Mouse (Mus musculus): Measurements from ENCODE around the gene Gm20547. TPM values are rescaled to one million over a fixed set of nuclear protein-coding genes. Genes with fewer than 3 reads are reported as not detected.
A peak's percentile ranks its signal among the peaks of the same experiment; 100 is the strongest.

Gene Gm20547
- polyA plus RNA-seq, 1 experiment from 2014 or later: not detected

DNA sequence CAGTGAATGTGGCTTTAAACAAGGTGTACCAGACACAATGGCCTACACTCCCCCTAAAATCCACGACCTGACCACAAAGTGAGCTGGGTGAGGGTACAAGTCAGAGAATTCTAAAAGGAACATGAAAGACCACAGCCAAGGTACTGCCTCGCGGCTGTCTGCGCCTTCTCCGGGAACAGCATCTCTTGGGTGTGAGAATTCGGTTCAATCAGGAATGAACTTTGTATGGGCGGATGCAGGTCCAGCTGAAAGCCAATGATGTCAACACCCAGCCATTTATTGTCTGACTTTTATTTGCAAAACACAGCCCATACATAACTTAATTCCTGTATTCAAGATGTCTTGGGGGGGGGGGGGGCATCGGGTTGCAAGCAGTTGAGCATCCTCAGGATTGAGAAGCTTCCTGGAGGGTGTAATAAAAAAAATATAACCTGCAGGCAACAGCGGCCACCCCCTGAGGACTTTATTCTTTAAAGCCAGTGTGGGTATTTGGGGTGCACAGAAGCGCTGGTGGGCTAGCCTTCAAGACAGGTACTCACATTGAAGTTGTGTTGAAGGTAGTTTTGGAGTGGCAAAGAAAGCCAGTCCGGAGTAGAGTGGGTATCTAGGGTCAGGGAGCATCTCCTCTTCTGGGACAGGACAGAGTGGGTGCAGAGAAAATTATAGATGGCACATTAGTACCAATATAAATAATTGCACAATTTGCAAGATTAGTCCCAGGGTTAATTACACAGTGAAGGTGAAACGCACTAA, 11.4 kb upstream of the Gm20547 start:
- DNase-seq (no peak), ATAC-seq (ENCODE audit: low FRiP score, low TSS enrichment) (no peak)
- Histone ChIP-seq H3K9me3 (ENCODE audit: control insufficient read depth, low read length) (no peaks in the 10 kb centered on the region), H3K36me3 (ENCODE audit: control insufficient read depth, insufficient read depth, low read length) (peaks cover 10% of the 10 kb centered on the region), H3K4me3 (replicated peaks; ENCODE audit: low read depth, low read length) (peak overlapping the region; percentile 68), H3K4me1 (ENCODE audit: control insufficient read depth, insufficient read depth, low read length) (peaks cover 32% of the 10 kb centered on the region), H3K27me3 (ENCODE audit: control insufficient read depth, insufficient read depth, low read length) (no peaks in the 10 kb centered on the region), H3K27ac (replicated peaks; ENCODE audit: low read depth, low read length) (peak overlapping the region; percentile 93), H3K4me2 (ENCODE audit: low read length) (peak overlapping the region; percentile 97), H3K9ac (replicated peaks; ENCODE audit: low read length) (peak overlapping the region; percentile 45; the same call in 1 of the 2 replicates)
- WGBS: 75% methylated on average over 12 of the region's 12 CpGs

DNA sequence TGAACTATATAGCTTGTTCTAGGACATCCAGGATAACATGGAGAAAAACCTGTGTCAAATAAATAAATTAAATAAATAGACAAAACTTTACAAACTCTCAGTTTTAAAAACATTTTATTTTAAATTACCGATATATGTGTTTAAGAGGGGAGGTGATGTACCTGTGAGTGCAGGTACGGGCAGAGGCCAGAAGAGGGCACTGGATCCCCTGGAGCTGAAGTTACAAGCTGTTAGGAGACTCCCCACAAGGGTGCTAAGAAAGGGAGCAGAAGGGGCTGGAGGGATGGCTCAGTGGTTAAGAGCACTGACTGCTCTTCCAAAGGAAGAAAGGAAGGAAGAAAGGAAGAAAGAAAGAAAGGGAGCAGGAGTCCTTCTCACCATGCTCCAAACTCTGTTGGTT, 9.5 kb upstream of the Gm20547 start:
- no peak overlapping the region for H3K4me2 ChIP-seq (ENCODE audit: low read length)
- WGBS: 99% methylated on average over 2 of the region's 2 CpGs
- H3K36me3 ChIP-seq (ENCODE audit: control insufficient read depth, insufficient read depth, low read length): peaks cover 7% of the 10 kb centered on the region
- no peak overlapping the region for H3K27ac ChIP-seq (replicated peaks; ENCODE audit: low read depth, low read length)
- no peak overlapping the region for H3K4me3 ChIP-seq (replicated peaks; ENCODE audit: low read depth, low read length)
- no peak overlapping the region for H3K9ac ChIP-seq (replicated peaks; ENCODE audit: low read length)
- DNase-seq: no peak
- H3K9me3 ChIP-seq (ENCODE audit: control insufficient read depth, low read length): no peaks in the 10 kb centered on the region
- peaks cover 20% of the 10 kb centered on the region for H3K4me1 ChIP-seq (ENCODE audit: control insufficient read depth, insufficient read depth, low read length)
- no peak for ATAC-seq (ENCODE audit: low FRiP score, low TSS enrichment)
- H3K27me3 ChIP-seq (ENCODE audit: control insufficient read depth, insufficient read depth, low read length): no peaks in the 10 kb centered on the region

DNA sequence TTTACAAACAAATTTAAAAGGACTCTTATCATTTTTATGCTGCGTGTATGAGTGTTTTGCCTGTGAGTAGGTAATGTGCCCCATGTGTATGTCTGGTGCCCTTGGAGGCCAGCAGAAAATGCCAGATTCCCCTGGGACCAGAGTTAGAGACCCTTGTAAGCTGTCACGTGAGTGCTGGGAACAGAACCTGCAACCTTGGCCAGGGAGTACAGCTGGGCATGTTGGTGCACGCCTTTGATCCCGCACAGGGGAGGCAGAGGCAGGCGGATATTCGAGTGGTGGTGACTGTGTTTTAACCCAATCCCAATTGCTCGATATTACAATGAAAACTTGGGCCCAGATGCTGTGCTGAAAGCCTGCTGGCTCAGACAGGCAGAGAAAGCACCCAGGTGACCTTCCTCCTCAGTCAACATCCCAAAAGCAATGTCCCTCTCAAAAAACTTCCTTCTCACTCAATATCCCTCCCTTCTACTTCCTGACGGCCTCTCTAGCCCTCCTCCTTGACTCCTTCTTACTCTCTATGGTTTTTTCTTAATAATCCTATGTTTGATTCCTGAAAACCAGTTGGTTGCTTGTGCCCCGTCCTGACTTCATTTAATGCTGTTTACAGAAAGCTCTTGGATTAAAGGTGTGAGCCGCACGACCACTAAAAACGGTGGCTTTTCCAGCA, 8.4 kb upstream of the Gm20547 start:
- Histone ChIP-seq H3K9me3 (ENCODE audit: control insufficient read depth, low read length) (no peaks in the 10 kb centered on the region), H3K4me1 (ENCODE audit: control insufficient read depth, insufficient read depth, low read length) (peaks cover 8% of the 10 kb centered on the region; the same call in 1 of the 2 replicates), H3K27ac (replicated peaks; ENCODE audit: low read depth, low read length) (no peak overlapping the region), H3K4me2 (ENCODE audit: low read length) (no peak overlapping the region), H3K27me3 (ENCODE audit: control insufficient read depth, insufficient read depth, low read length) (no peaks in the 10 kb centered on the region), H3K4me3 (replicated peaks; ENCODE audit: low read depth, low read length) (no peak overlapping the region), H3K36me3 (ENCODE audit: control insufficient read depth, insufficient read depth, low read length) (no peaks in the 10 kb centered on the region), H3K9ac (replicated peaks; ENCODE audit: low read length) (no peak overlapping the region)
- ATAC-seq (ENCODE audit: low FRiP score, low TSS enrichment) (no peak), DNase-seq (no peak)
- WGBS: 86% methylated on average over 12 of the region's 12 CpGs

DNA sequence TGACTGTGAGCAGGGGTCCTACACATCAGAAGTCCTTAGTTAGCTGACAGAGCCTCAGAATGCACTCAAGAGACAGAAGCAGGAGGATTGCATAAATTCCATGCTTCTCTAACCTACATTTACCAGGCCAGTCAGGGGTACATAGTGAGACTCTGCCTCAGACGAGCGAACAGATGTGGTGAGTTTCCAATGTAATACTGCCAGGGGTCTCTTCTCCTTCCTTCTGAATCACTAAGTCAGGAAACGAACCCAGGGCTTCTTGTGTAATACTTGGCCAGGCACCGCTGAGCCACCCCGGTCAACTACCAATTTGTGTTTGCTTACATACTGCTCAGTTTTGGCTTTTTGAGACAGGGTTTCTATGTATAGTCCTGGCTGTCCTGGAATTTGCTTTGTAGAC, 6.1 kb upstream of the Gm20547 start:
- ATAC-seq (ENCODE audit: low FRiP score, low TSS enrichment): no peak
- Histone ChIP-seq H3K9me3 (ENCODE audit: control insufficient read depth, low read length) (no peaks in the 10 kb centered on the region), H3K4me1 (ENCODE audit: control insufficient read depth, insufficient read depth, low read length) (no peaks in the 10 kb centered on the region), H3K4me3 (replicated peaks; ENCODE audit: low read depth, low read length) (no peak overlapping the region), H3K27ac (replicated peaks; ENCODE audit: low read depth, low read length) (no peak overlapping the region), H3K36me3 (ENCODE audit: control insufficient read depth, insufficient read depth, low read length) (no peaks in the 10 kb centered on the region), H3K9ac (replicated peaks; ENCODE audit: low read length) (no peak overlapping the region), H3K4me2 (ENCODE audit: low read length) (no peak overlapping the region), H3K27me3 (ENCODE audit: control insufficient read depth, insufficient read depth, low read length) (no peaks in the 10 kb centered on the region)
- no peak for DNase-seq
- WGBS: 82% methylated on average over 5 of the region's 5 CpGs

DNA sequence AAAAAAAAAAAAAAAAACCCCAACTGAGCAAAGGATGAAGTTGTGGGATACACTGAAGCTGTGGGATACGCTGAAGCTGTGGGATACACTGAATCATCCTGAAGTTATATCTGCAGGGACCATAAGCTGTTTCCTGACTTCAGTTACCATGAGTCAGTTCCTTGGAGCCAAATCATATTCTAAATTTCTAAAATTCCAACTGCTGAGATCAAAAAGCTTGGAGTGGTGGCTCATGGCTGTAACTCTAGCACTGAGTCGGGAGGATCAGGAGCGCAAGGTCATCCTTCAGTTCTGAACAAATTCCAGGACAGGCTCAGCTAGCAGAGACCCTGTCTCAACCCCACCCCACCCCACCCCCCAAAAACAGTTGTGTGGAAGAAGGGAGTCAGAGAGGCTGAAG, 3.8 kb upstream of the Gm20547 start:
- Histone ChIP-seq H3K4me3 (replicated peaks; ENCODE audit: low read depth, low read length) (no peak overlapping the region), H3K9me3 (ENCODE audit: control insufficient read depth, low read length) (no peaks in the 10 kb centered on the region), H3K36me3 (ENCODE audit: control insufficient read depth, insufficient read depth, low read length) (no peaks in the 10 kb centered on the region), H3K4me1 (ENCODE audit: control insufficient read depth, insufficient read depth, low read length) (no peaks in the 10 kb centered on the region), H3K27me3 (ENCODE audit: control insufficient read depth, insufficient read depth, low read length) (no peaks in the 10 kb centered on the region), H3K27ac (replicated peaks; ENCODE audit: low read depth, low read length) (no peak overlapping the region), H3K9ac (replicated peaks; ENCODE audit: low read length) (no peak overlapping the region), H3K4me2 (ENCODE audit: low read length) (no peak overlapping the region)
- no peak for ATAC-seq (ENCODE audit: low FRiP score, low TSS enrichment)
- 89% methylated on average over 3 of the region's 3 CpGs for WGBS
- DNase-seq: no peak

DNA sequence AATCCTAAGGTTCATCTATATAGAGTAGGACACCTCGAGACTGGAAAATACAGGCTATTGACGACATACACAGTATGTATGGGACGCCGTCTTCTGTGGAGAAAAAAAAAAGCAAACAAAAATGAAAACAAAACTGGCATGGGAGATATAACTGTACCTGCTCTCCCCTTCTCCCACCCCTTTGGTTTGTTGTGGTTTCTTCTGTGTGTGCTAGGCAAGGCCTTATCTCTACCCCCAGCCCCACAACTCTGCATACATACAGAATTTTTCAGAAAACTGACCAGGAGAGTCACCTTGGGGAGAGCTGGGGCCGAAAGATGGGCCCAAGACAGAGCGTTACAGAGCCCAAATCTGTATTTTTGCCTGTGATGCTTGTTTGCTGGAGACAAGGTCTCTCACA, 2.9 kb upstream of the Gm20547 start:
- DNase-seq: no peak
- Histone ChIP-seq H3K27me3 (ENCODE audit: control insufficient read depth, insufficient read depth, low read length) (no peaks in the 10 kb centered on the region), H3K9me3 (ENCODE audit: control insufficient read depth, low read length) (no peaks in the 10 kb centered on the region), H3K4me1 (ENCODE audit: control insufficient read depth, insufficient read depth, low read length) (no peaks in the 10 kb centered on the region), H3K4me2 (ENCODE audit: low read length) (no peak overlapping the region), H3K36me3 (ENCODE audit: control insufficient read depth, insufficient read depth, low read length) (no peaks in the 10 kb centered on the region), H3K9ac (replicated peaks; ENCODE audit: low read length) (no peak overlapping the region), H3K4me3 (replicated peaks; ENCODE audit: low read depth, low read length) (no peak overlapping the region), H3K27ac (replicated peaks; ENCODE audit: low read depth, low read length) (no peak overlapping the region)
- no peak for ATAC-seq (ENCODE audit: low FRiP score, low TSS enrichment)
- WGBS: 91% methylated on average over 6 of the region's 6 CpGs

DNA sequence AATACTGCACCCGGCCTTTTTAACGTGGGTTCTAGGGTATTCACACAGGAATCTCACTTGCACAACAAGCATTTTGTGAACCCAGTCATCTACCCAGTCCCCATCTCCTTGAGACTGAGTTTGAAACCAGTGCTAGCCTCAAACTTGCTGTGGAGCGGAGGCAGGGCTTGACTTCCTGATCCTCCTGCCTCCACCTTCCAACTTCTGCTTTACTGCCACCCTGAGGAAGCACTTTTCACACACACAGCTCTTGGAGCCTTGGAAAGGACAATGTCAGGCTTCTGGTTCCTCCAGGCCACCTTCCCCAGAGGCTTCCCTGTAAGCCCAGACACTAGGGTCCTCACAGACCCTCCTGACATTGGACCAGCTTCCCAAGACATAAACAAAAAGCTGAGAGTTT, 1.5 kb upstream of the Gm20547 start:
- Histone ChIP-seq H3K27ac (replicated peaks; ENCODE audit: low read depth, low read length) (no peak overlapping the region), H3K4me3 (replicated peaks; ENCODE audit: low read depth, low read length) (no peak overlapping the region), H3K36me3 (ENCODE audit: control insufficient read depth, insufficient read depth, low read length) (no peaks in the 10 kb centered on the region), H3K9me3 (ENCODE audit: control insufficient read depth, low read length) (no peaks in the 10 kb centered on the region), H3K4me2 (ENCODE audit: low read length) (no peak overlapping the region), H3K27me3 (ENCODE audit: control insufficient read depth, insufficient read depth, low read length) (no peaks in the 10 kb centered on the region), H3K9ac (replicated peaks; ENCODE audit: low read length) (no peak overlapping the region), H3K4me1 (ENCODE audit: control insufficient read depth, insufficient read depth, low read length) (no peaks in the 10 kb centered on the region)
- ATAC-seq (ENCODE audit: low FRiP score, low TSS enrichment) (no peak), DNase-seq (no peak)
- WGBS: 74% methylated on average over 3 of the region's 3 CpGs

DNA sequence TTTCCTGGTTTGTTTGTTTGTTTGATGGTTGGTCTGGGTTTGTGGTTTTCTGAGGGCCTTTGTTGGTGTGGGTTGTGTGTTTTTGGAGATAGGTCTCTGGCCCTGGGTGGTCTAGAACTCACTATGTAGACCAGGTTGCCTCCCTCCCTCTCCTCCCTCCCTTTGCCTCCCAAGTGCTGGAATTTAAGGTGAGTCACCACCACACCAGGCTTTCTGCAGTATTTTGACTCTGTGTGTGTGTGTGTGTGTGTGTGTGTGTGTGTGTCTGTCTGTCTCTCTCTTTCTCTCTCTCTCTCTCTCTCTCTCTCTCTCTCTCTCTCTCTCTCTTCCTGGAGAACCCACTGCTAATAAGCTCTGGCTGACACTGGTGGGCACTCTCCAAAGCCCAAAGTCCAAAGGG, 676 bp downstream of the Gm20547 start:
- Histone ChIP-seq H3K9ac (replicated peaks; ENCODE audit: low read length) (no peak overlapping the region), H3K36me3 (ENCODE audit: control insufficient read depth, insufficient read depth, low read length) (no peaks in the 10 kb centered on the region), H3K4me1 (ENCODE audit: control insufficient read depth, insufficient read depth, low read length) (no peaks in the 10 kb centered on the region), H3K27ac (replicated peaks; ENCODE audit: low read depth, low read length) (no peak overlapping the region), H3K4me2 (ENCODE audit: low read length) (no peak overlapping the region), H3K4me3 (replicated peaks; ENCODE audit: low read depth, low read length) (no peak overlapping the region), H3K27me3 (ENCODE audit: control insufficient read depth, insufficient read depth, low read length) (no peaks in the 10 kb centered on the region), H3K9me3 (ENCODE audit: control insufficient read depth, low read length) (no peaks in the 10 kb centered on the region)
- no peak for DNase-seq
- no peak for ATAC-seq (ENCODE audit: low FRiP score, low TSS enrichment)

DNA sequence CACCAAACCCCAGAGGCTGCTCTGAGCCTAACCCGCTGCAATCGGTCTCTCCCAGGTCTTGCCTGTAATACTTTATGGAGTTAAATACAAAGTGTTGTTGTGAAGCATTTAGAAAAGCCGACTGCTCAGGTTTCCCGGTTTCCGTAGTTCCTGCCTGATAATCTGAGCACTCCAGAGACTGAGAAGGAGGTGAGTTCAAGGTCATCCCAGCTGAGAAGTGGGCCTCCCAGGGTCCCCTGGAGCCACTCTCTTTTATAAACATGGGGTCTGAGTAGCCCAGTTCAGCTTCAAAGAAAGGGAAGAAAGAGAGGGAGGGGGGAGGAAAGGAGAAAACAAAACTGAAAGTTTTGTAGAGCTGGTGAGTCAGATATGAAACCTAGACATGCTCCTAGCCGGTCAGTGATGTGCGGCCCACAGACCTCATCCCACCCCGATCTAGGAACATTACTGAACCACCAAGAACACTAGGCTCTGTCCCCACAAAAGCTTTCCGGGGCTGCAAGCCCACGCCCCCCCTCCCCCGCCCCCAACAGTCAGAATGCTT, 2.4 kb downstream of the Gm20547 start, which contains the start of gene Zbtb12:
Zbtb12 (plus strand) TSS at position 148 of the 544 bp plus-strand sequence.
- no peaks in the 10 kb centered on the region for H3K36me3 ChIP-seq (ENCODE audit: control insufficient read depth, insufficient read depth, low read length)
- no peaks in the 10 kb centered on the region for H3K4me1 ChIP-seq (ENCODE audit: control insufficient read depth, insufficient read depth, low read length)
- DNase-seq: no peak
- no peak within 1 kb of the TSS for H3K4me2 ChIP-seq (ENCODE audit: low read length)
- no peak within 1 kb of the TSS for H3K9ac ChIP-seq (replicated peaks; ENCODE audit: low read length)
- H3K9me3 ChIP-seq (ENCODE audit: control insufficient read depth, low read length): no peaks in the 10 kb centered on the region
- no peaks in the 10 kb centered on the region for H3K27me3 ChIP-seq (ENCODE audit: control insufficient read depth, insufficient read depth, low read length)
- ATAC-seq (ENCODE audit: low FRiP score, low TSS enrichment): no peak
- H3K27ac ChIP-seq (replicated peaks; ENCODE audit: low read depth, low read length): no peak within 1 kb of the TSS
- 72% methylated on average over 11 of the region's 11 CpGs for WGBS
- no peak within 1 kb of the TSS for H3K4me3 ChIP-seq (replicated peaks; ENCODE audit: low read depth, low read length)

All from midbrain, embryonic 14.5 days (tissue).